Mouse (Mus musculus) ovary, adult 18-20 months (tissue): ENCODE data around the gene Tex26.
A peak's percentile ranks its signal among the peaks of the same experiment; 100 is the strongest.

Experiments used
- DNase-seq: peaks from one replicate; pipeline ENCODE4 v3.0.0; 2022; ENCODE audit warnings: low spot score, mixed read lengths

Tex26 gene

DNA sequence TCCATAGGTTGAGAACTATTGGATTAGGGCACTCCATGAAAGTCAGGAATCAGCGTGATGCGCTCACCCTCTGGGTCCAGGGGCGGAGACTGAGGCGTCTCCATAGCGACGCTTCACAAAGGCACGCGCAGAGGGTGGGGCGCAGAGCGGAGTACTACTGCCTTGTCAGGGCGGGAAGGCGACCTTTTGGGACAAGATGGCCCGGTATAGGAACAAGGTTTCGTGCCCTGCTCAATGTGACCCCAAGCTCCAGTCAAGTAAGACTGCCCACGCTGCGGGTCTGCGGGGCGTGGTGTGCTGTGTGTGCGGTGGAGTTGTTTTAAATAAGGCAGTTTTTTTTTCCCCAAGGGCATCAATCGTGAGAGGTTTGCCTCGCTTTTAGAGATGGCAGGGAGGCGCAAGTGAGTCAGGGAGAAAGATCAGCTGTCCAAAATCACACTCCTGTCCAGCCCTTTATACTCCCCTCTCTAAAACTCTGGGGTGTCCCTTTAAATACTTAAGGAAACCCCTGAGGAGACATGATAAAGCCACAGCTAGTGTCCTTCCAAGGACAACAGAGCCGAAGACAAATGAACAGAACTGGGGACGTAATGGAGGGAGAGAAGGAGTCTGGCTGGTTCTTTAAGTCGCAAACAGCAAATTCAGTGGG is at the start of gene Tex26:
Gene Tex26, plus strand, starts transcription at position 130 of the 649 bp plus-strand sequence.
- DNase-seq, result peak; percentile 13

DNA sequence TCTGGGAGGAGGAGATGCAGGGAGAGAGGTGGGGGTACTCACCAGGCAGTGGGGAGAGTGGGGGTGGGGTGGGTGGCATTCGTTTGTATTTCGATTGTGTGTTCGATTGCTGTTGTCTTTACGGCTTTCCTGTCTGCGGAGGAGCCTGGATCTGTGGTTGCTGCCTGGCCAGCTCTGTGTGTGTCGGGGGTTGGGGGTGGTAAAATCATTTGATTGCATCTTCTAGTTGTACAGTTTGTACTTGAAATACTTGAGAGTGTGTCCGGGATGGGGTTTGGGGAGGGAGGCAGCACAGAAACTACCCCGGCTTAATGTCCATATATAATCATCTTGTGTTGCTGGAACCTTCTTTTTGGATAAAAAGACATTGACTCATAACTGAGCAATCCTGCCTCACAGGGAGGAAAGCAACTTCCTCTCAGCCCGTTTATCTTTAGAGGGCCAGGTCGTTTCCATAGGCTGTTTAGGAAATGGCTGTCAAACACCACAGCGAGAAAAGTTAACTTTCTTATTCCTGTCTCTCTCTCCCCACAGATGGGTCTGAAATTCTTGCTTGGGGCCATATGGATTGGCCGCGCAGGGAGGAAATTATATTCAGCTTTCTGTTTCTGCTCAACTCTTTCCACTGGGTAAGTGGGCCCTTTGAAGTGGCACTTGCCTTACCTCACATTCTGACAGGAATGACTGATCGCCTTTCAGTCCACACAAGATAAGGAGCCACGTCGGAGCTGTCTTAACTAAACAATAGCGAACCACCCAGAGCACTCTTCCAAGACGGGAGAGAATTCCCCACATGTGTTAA is 47.7 kb upstream of the Tex26 start:
- DNase-seq, result no peak

DNA sequence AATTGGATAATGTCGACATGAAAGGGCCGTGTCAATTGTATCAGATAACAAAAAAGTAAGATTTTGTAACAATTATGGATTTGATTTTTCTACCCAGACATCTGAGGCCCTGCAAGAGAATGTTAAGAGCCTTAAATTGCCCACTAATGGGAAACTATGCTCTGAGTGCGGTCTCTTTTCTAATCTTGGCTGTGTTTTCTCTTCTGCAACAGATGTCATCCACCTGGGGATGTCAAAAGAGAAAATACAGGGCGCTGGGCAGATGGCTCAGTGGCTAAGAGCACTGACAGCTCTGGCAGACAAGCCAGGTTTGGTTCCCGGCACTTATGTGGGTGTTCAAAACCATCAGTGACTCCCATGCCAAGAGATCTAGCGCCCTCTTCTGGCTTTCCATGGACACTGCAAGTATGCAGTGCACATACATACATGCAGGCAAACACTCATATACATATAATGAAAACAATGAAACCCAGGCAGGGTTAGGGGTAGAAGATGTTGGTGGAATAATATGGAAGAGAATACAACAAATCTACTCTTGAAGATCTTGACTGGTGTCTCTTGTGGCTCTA is 47.0 kb upstream of the Tex26 start:
- DNase-seq, result no peak

DNA sequence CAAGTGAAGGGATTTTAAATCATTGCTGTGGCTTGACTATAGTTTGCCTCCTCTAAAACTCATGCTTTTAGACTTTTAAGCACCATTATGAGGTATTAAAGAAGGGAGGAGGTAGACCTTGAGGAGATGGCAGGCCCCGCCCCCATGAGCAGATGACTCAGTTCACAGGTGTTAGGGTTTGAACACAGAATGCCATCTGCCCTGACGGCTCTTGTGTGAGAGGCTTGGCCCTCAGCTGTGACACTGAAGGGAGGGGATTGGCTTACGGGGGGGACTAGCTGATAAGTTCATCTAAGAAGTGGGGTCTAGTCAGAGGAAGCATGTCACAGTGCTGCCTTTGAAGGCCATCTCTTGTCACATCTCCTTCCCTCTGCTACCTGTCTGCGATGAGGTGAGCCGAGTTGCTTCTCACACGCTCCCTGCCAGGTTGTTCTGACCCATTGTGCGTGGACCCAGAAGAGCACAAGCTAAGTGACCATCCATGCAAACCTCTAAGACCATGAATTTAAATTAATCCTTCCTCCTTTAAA is 37.9 kb upstream of the Tex26 start:
- DNase-seq, result no peak

DNA sequence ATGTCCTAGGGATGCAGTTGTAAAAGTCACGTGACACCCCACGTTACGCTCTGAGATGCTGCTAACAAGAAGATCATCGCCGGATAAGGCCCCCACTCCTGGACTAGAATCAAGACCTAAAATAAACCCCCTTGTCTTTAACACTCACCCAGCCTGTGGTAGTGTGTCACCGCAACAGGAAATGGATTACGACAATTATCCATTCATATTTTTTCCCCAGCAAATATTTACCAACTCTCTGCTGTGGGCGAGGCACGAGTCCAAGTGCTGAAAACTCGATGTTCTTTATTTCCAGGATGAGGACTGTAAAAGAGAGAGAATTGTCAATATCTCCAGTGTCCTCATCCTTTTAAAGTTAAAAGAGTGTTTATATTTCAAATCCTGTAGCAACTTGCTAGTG is 37.4 kb upstream of the Tex26 start:
- DNase-seq, result no peak

DNA sequence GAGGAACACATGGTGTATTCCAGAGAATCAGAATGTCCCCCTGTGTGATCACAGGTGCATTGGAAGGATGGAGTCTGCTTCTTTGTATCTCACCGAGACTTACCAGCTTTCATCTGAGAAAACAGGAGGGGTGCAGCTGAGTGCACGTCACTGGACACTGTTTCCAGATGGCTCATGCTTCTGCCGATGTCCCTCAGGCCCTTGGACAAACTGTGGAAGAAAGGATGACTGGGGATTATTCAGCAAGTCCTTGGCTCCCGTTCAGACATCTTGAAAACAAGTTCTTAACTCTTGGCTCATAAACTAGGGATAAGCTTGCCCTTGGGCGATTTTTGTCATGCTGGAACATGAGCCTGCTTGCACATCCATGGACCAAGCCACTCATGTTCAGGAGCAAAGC is 36.1 kb upstream of the Tex26 start:
- DNase-seq, result peak; percentile 16

DNA sequence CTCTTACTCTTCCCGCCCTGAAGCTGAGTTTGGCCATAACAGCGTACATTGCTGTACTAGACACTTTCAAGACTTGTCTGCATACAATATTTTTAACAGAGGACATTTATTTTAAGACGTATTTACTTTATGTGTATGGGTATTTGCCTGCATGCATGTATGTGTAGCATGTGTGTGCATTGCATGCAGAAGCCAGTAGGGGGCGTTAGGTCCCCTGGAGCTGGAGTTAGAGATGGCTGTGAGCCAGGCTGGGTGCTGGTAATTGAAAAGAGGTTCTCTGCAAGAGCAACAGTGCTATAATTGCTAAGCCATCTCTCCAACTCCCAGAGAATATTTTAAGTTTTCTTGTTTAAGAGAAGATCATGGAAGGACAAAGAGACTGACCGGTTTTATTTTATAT is 34.8 kb upstream of the Tex26 start:
- no peak for DNase-seq

DNA sequence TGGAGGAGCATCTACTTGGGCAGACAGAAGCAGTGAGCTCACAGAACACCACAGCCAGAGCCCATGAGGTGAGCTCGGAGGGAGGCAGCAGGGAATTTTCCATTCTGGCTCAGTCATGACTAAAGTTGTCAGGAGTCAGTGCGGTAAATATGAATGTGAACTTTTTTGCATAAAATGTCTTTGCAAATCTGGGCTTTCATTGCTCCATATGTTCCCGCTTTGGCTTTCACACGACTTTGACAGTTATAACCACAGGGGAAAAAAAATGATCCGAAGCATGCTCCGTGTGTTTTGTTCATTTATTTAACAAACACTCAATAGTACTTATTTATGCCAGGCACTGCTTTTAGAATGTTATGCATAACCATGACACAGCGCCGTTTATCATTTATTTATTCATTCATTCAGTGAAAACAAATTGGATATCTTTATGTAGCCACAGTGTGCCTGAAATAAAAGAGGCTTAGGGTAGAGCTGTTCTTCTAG is 32.6 kb upstream of the Tex26 start:
- no peak for DNase-seq

DNA sequence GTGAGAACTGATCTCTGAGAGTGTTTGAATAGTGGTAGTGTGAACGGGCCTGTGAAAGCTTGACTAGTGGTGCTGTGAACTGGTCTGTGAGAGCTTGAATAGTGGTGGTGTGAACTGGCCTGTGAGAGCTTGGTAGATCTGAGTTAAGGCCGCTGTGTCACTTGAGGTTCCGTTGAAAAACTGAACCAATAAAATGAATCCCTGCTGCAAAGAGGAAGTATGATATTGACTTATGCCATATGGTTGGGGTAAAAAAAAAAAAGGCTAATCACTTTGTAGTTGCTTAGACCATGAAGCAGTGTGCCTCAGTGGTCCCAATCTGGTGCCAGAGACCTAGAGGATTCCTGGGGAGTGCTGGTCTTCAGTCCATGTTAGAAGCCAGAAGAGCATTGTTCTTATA is 30.0 kb upstream of the Tex26 start:
- DNase-seq, result no peak

DNA sequence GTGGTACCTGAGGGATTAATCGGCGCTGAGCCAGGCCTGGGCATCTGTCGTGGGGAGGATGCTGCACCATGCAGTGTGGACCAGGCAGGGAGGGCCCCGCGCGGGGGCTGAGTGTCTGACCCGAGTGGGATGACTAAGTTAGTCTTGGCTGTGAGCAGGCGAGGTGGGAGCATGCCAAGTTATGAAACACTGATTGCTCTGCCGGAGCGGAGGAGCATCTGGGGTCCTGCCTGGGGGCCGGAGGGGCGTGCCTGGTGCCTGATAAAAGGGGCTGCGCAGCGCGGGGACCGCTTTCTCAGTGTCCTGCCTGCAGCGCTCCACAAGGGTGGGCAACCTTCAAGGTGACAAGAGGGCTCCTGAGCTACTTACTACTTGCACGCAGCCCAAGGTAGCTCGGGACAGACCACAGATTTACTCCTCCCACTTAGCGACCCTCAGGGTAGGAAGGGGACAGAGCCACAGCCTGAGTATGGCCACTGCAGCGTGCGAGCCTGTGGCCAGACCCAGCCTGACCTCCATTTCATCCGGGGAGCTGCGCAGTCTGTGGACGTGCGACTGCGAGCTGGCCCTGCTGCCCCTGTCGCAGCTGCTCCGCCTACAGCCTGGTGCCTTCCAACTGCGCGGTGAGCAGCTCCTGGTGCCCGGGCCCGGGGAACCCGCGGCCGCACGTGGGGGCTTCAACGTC is 27.8 kb upstream of the Tex26 start, which contains the start of gene Medag:
Gene Medag, plus strand, starts transcription at position 241 of the 685 bp plus-strand sequence.
- DNase-seq, result peak; percentile 63

DNA sequence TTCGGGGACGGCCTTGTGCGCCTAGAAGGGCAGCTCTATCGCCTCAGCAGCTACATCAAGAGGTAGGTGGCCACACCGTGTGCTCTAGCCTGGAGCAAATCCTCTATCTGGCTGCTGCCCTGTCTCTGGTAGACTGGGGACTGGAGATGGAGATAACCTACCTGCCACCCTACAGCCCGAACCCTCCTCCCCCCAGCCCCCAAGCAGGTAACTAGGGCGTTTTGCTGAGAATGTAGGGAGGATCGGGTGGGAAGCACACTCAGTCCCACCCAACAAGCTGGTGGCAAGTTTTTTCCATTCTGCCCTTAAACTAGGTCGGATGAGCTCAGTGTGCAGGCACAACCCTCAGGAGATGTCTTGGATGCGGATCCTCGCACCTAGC is 27.3 kb upstream of the Tex26 start:
- DNase-seq, result no peak

DNA sequence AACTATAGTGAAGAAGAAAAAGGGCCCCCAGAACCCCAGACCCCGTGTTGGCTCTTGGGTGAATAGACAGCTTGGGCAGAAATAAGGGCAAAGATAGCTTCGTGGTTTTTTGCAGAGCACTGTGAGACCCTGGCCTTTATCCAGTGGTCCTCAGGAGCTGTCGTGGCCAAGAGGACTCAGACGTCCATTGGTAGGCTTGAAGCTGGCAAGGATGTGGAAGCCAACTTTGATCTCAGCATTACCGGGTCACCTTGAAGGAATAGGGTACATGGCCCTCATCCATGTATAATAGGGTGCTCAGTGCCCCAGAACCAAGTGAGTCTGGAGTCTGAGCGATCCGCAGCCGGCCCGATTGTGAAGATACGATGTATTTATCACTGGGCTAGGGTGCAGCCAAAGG is 26.8 kb upstream of the Tex26 start:
- DNase-seq, result no peak

DNA sequence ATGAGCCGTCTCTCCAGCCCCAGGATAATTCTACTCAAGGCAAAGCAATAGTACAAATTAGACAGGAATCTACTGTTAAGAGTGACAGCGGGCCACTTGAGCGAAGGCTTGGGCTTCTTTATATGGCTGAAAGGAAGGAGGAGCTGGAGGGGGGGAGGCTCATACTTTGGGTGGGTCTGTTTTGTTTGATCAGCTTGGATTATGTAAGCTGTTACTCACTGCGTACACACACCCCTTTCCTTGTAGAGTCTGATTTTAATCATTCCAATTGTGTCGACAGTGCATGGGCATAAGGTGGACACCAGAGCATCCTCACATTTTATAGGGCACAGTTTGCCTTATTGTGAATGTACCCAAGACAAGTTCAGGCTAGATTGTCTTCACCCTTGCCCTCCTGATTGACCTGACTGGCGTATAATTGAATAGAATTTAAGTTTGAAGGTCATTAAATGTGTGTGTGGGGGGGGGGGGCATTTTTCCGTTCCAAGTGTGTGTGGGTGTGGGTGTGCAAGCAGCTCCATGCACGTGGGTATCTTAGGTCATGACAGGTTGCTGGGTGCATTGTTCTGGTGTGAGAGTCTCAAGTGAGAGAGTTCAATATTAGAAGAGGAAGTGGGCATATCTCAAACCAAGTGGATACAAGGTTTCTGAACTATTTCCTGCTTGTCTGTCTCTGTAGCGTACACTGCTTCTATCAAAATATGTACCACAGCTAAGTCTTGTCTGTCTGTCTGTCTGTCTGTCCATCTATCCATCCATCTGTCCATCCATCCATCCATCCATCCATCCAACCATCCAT is 24.9 kb upstream of the Tex26 start:
- DNase-seq, result no peak

DNA sequence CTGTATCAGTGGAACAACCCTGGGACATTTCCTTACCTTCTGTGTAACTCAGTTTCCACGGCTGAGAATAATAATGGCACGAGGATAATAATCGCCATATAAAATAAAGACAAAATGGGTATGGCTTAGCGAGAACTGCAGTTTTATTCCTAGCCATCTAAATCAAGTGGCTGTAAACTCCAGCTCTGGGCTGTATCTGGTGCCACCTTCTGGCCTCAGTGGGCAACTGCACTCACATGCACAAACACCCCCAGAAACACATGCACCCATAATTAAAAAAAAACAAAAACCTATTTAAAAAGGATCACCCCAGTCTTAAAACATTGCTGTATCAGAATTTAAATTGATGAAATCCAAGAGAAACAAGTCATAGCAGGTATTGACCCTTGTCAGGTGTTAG is 22.1 kb upstream of the Tex26 start:
- DNase-seq, result no peak

DNA sequence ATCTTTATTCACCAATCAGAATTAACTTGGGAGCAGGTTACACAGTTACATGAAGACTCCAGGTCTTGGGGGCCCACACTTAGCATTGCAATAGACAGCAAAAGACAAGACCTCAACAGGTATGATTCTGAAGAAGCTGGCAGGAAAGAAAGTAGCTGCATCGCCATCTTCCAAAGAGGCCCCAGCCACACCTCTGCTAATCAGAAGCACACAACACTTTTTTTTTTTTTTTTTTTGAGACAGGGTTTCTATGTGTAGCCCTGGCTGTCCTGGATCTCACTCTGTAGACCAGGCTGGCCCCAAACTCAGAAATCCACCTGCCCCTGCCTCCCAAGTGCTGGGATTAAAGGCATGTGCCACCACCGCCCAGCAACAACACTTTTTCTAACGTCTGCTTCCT is 12.9 kb upstream of the Tex26 start:
- DNase-seq, result no peak

DNA sequence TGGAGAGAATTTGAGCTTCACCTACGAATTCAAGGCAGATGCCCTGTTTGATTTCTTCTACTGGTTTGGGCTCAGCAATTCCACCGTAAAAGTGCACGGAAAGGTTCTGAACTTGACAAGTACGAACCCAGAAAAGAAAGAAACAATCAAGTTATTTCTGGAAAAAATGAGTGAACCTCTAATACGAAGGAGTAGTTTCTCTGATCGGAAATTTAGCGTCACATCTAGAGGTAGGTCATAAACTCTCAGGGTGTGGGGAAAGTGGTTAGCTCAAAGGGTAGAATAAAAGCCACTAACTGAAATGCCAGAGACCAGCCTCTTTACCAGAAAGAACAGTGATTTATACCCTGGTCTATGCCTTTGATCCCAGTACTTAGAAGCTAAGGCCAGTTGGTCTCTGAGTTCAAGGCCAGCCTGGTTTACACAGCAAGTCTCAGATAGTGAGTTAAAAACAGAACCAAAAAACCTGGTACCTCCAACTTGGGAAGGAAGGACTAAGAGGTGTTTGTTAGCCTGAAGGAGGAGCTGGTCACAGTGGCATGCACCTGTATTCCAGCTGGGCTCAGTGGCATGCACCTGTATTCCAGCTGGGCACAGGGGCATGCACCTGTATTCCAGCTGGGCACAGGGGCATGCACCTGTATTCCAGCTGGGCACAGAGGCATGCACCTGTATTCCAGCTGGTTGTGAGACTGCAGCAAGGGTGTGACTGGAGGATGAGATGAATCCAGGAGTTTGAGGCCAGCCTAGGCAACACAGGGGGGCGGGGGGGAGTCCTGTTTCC is 12.0 kb upstream of the Tex26 start:
- DNase-seq, result no peak

DNA sequence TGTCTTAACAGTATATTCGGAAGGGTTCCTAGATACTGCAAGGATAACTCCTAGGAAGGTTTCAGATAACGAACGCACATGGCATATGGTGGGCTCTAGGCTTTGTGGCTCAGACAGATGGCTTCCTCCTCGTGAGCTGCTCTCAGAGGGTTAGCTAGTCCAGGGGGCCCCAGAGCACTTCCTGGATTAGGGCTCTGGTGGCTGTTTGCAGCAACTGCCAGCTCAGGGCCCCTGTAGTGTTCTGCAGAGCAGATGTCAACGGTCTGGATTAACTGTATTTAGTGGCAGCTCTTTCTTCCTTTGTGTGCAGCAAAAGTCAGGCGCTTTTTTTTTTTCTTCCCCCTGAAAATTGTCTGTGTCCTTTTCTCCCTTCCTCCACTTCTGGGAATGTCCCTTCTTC is 11.1 kb upstream of the Tex26 start:
- no peak for DNase-seq

DNA sequence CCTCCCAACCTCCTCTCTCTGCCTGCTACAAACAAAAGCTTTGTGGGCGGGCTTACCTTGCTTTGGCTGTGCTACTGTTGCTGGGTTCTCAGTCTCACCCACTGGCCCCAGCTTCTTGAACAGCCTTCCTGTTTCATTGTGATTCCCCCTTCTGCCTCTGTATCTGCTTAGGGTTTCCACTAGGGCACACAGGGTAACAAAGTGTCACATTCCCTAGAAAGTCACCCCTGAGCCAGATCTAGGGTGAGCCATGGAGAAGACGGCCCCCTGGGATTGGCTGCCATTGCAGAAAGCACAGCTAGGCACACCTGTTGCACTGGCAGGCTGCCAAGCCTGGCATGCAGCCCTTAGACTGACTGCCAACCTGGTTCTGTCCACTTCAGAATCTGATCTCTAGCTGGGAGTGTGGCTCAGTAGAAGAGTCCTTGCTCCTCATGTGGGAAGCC is 10.6 kb upstream of the Tex26 start:
- DNase-seq, result peak; percentile 30

DNA sequence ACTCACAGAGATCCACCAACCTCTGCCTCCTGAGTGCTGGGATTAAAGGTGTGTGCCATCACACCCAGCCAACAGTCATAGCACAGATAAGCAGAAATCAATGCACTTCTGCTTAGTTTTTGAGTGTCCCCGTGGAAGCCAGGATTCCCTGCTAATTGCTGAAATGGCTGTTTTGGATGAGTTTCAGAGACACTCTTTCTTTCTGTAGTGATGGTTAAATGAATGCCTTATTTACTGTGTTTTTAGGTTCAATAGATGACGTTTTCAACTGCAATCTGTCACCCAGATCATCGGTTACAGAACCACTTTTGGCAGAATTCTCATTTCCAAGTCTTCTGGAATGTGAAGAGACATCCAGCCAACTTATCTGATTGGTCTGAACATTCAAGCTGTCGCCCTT is 9.9 kb upstream of the Tex26 start:
- DNase-seq, result no peak

DNA sequence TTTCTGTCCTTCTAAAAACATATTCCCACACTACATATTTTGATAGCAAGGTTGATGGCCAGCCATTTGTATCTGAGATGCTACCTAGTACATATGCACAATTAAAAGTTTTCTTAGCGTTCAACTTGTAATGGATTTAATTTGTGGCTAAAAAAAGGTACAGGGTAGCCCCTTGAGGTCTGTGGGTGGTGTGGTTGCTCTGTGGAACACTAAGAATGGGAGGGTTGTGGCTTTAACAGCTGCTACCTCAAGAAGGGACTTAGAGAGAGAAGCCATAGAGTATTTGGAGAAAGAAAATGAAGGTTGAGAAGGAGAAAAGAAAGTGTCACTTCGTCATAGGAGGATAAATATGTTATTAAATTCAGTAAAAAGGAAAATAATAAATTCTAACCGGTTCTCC is 8.5 kb upstream of the Tex26 start:
- DNase-seq, result no peak

DNA sequence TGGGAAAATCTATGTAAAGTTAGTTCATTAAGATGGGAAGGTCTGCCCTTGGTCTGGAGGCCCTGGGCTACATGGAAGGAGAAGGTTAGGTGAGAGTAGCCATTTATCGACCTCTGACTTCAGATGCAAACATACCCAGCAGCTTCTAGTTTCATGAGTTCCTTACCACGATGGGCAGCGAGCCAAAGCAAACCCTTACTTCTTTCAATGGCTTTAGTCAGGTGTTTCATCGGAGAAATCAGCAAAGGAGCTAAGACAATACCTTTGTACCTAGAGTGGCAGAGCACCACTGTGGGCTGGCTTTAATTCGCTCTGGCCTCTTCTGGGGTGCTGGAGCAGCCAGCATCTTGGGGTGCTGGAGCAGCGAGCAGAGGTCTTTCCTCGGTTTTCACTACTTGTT is 5.8 kb upstream of the Tex26 start:
- no peak for DNase-seq
